Comparison of ENCODE assay signal across 9 mouse cellular contexts in genomic region chr3:94582944-94583343, GRCm38 (mm10). TPM values are rescaled to one million over a fixed set of nuclear protein-coding genes. Genes with fewer than 3 reads are reported as not detected.
DNase-seq lines count a peak whose midpoint lies in the region; ATAC-seq and TF ChIP-seq lines count a peak whose summit lies in the region.
"Had no signal": no experiment of that assay in that cellular context is flagged by ENCODE, and none has a peak within 500 bp of the region (broad histone marks: within the 10 kb centered on the region; RNA-seq: fewer than 3 reads in every experiment).

No protein-coding gene starts in this region.

- H3K4me3 ChIP-seq in hindbrain, embryonic 10.5 days = peak overlapping the region; percentile 94; the same call in 1 of the 2 replicates
- H3K4me3 ChIP-seq in hindbrain, embryonic 11.5 days (ENCODE audit: low read depth, low read length) = no peak overlapping the region; the same call in 1 of the 2 replicates
- peak overlapping the region; percentile 96 for H3K4me3 ChIP-seq in bone marrow, adult 2 months (replicated peaks; ENCODE audit: control insufficient read depth, low read depth, low read length)
- peak overlapping the region; percentile 78; the same call in 1 of the 2 replicates for H3K4me3 ChIP-seq in hindbrain, embryonic 16.5 days (ENCODE audit: low read length)
- peak overlapping the region; percentile 80 for H3K4me3 ChIP-seq in midbrain, embryonic 16.5 days (ENCODE audit: low read depth, low read length)

- no peak overlapping the region for H3K27ac ChIP-seq in hindbrain, embryonic 10.5 days
- no peak overlapping the region for H3K27ac ChIP-seq in hindbrain, embryonic 11.5 days (ENCODE audit: low read depth, low read length)
- H3K27ac ChIP-seq in bone marrow, adult 2 months (ENCODE audit: control insufficient read depth, insufficient read depth, low read depth, low read length, poor library complexity) = peak overlapping the region; percentile 97
- H3K27ac ChIP-seq in hindbrain, embryonic 16.5 days (ENCODE audit: low read depth, low read length) = no peak overlapping the region
- peak overlapping the region; percentile 93 for H3K27ac ChIP-seq in midbrain, embryonic 16.5 days (ENCODE audit: low read length)

- no peak overlapping the region for H3K4me2 ChIP-seq in hindbrain, embryonic 11.5 days (replicated peaks; ENCODE audit: low read depth, low read length)
- H3K4me2 ChIP-seq in hindbrain, embryonic 16.5 days (ENCODE audit: low read length) = no peak overlapping the region
- peak overlapping the region; percentile 27; the same call in 1 of the 2 replicates for H3K4me2 ChIP-seq in midbrain, embryonic 16.5 days (ENCODE audit: low read length)

- no peaks in the 10 kb centered on the region for H3K27me3 ChIP-seq in hindbrain, embryonic 10.5 days (ENCODE audit: insufficient read depth, poor library complexity, severe bottlenecking)
- H3K27me3 ChIP-seq in hindbrain, embryonic 11.5 days (ENCODE audit: control insufficient read depth, insufficient read depth, low read length) = no peaks in the 10 kb centered on the region
- H3K27me3 ChIP-seq in hindbrain, embryonic 16.5 days (replicated peaks; ENCODE audit: control insufficient read depth, insufficient read depth, low read length) = no peaks in the 10 kb centered on the region
- no peaks in the 10 kb centered on the region for H3K27me3 ChIP-seq in midbrain, embryonic 16.5 days (ENCODE audit: control insufficient read depth, insufficient read depth, low read depth, low read length)
- H3K27me3 ChIP-seq: midbrain, embryonic 12.5 days had no signal

- H3K9me3 ChIP-seq in hindbrain, embryonic 10.5 days = no peaks in the 10 kb centered on the region
- H3K9me3 ChIP-seq in hindbrain, embryonic 11.5 days (ENCODE audit: control insufficient read depth, low read length) = no peaks in the 10 kb centered on the region
- no peaks in the 10 kb centered on the region for H3K9me3 ChIP-seq in hindbrain, embryonic 16.5 days (ENCODE audit: control insufficient read depth, low read length)
- no peaks in the 10 kb centered on the region for H3K9me3 ChIP-seq in midbrain, embryonic 16.5 days (replicated peaks; ENCODE audit: control insufficient read depth, low read length, poor library complexity, severe bottlenecking)
- H3K9me3 ChIP-seq: midbrain, embryonic 12.5 days had no signal

- no peaks in the 10 kb centered on the region for H3K36me3 ChIP-seq in hindbrain, embryonic 10.5 days
- H3K36me3 ChIP-seq in hindbrain, embryonic 11.5 days (ENCODE audit: control insufficient read depth, insufficient read depth, low read length) = no peaks in the 10 kb centered on the region
- no peaks in the 10 kb centered on the region for H3K36me3 ChIP-seq in hindbrain, embryonic 16.5 days (ENCODE audit: control insufficient read depth, insufficient read depth, low read length)
- H3K36me3 ChIP-seq in midbrain, embryonic 16.5 days (ENCODE audit: control insufficient read depth, insufficient read depth, low read length) = no peaks in the 10 kb centered on the region
- H3K36me3 ChIP-seq: midbrain, embryonic 12.5 days had no signal

- ATAC-seq in hindbrain, embryonic 11.5 days (ENCODE audit: low FRiP score) = no peak
- ATAC-seq in hindbrain, embryonic 16.5 days = no peak
- no peak for ATAC-seq in midbrain, embryonic 16.5 days
- no peak for ATAC-seq in CD4-positive, CD25-positive, alpha-beta regulatory T cell, adult 4 months

- peaks cover 21% of the 10 kb centered on the region for H3K4me1 ChIP-seq in hindbrain, embryonic 10.5 days (replicated peaks)
- H3K4me1 ChIP-seq in hindbrain, embryonic 11.5 days (replicated peaks; ENCODE audit: control insufficient read depth, insufficient read depth, low read length) = no peaks in the 10 kb centered on the region
- no peaks in the 10 kb centered on the region; the same call in 1 of the 2 replicates for H3K4me1 ChIP-seq in bone marrow, adult 2 months (ENCODE audit: control insufficient read depth, insufficient read depth, low read length)
- H3K4me1 ChIP-seq in hindbrain, embryonic 16.5 days (ENCODE audit: control insufficient read depth, insufficient read depth, low read depth, low read length) = peaks cover 21% of the 10 kb centered on the region
- H3K4me1 ChIP-seq in midbrain, embryonic 16.5 days (ENCODE audit: control insufficient read depth, insufficient read depth, low read length) = peaks cover 21% of the 10 kb centered on the region

- no peak for TF ChIP-seq CTCF in bone marrow, adult 2 months (IDR thresholded peaks at IDR 0.05; ENCODE audit: control insufficient read depth, insufficient read depth, low read length)

- H3K9ac ChIP-seq in hindbrain, embryonic 11.5 days (ENCODE audit: low read depth, low read length) = no peak overlapping the region
- H3K9ac ChIP-seq in hindbrain, embryonic 16.5 days (ENCODE audit: low read depth, low read length) = no peak overlapping the region
- H3K9ac ChIP-seq in midbrain, embryonic 16.5 days (ENCODE audit: low read depth, low read length) = no peak overlapping the region

- DNase-seq in hindbrain, embryonic 10.5 days (ENCODE audit: low spot score) = no peak
- DNase-seq in hindbrain, embryonic 11.5 days (ENCODE audit: low spot score) = no peak
- no peak for DNase-seq in left cerebral cortex, adult 11 months (ENCODE audit: low spot score)
- no peak for DNase-seq in spleen, postnatal 10 days (ENCODE audit: low spot score in 2 of 2)

- TF ChIP-seq POLR2A in bone marrow, adult 2 months (IDR thresholded peaks at IDR 0.05; ENCODE audit: borderline replicate concordance, control insufficient read depth, low read depth, low read length) = no peak

- 73% methylated on average over 7 of the region's 7 CpGs for WGBS in hindbrain, embryonic 10.5 days
- WGBS in hindbrain, embryonic 11.5 days = 74% methylated on average over 7 of the region's 7 CpGs
- WGBS in bone marrow, adult 2 months = 31% methylated on average over 7 of the region's 7 CpGs
- 71% methylated on average over 7 of the region's 7 CpGs for WGBS in hindbrain, embryonic 16.5 days
- 72% methylated on average over 7 of the region's 7 CpGs for WGBS in midbrain, embryonic 16.5 days

RNA-seq across cellular contexts. Expression of gene Snx27, which starts 0.4 kb away (rescaled TPM):
- 43.0 and 45.5 TPM in 2 replicates for polyA plus RNA-seq in hindbrain, embryonic 10.5 days (2016; fragmentation: Nextera tagmentation; extraction: Ambion mirVana)
- polyA plus RNA-seq in hindbrain, embryonic 11.5 days (2014; fragmentation: Nextera tagmentation; extraction: Ambion mirVana) = 40.6 and 42.4 TPM in 2 replicates
- 13.9 and 14.1 TPM in 2 replicates for polyA plus RNA-seq in bone marrow, adult 2 months (2011; ENCODE audit: insufficient read depth, insufficient read length, low replicate concordance, missing spikeins)
- 94.7 and 95.0 TPM in 2 replicates for polyA plus RNA-seq in hindbrain, embryonic 16.5 days (2015; fragmentation: Nextera tagmentation; extraction: Ambion mirVana)
- 91.3 and 94.1 TPM in 2 replicates for polyA plus RNA-seq in midbrain, embryonic 16.5 days (2015; fragmentation: Nextera tagmentation; extraction: Ambion mirVana)
- 10 to 100 TPM; 17.1 TPM for polyA plus RNA-seq in CD4-positive, CD25-positive, alpha-beta regulatory T cell, adult 4 months (2017; shearing (Covaris generic))

RNA-seq across cellular contexts. Expression of gene Gm10972, which starts 60.0 kb away (rescaled TPM):
- not detected in 2 replicates for polyA plus RNA-seq in hindbrain, embryonic 10.5 days (2016; fragmentation: Nextera tagmentation; extraction: Ambion mirVana)
- not detected in 2 replicates for polyA plus RNA-seq in hindbrain, embryonic 11.5 days (2014; fragmentation: Nextera tagmentation; extraction: Ambion mirVana)
- not detected in 2 replicates for polyA plus RNA-seq in bone marrow, adult 2 months (2011; ENCODE audit: insufficient read depth, insufficient read length, low replicate concordance, missing spikeins)
- polyA plus RNA-seq in hindbrain, embryonic 16.5 days (2015; fragmentation: Nextera tagmentation; extraction: Ambion mirVana) = not detected in 2 replicates
- polyA plus RNA-seq in midbrain, embryonic 16.5 days (2015; fragmentation: Nextera tagmentation; extraction: Ambion mirVana) = not detected in 2 replicates
- polyA plus RNA-seq in CD4-positive, CD25-positive, alpha-beta regulatory T cell, adult 4 months (2017; shearing (Covaris generic)) = not detected
- polyA plus RNA-seq: midbrain, embryonic 12.5 days had no signal

Comparison
In these comparisons a context has a peak if more than half of its experiments do, and no peak if none do; other contexts are left out.
1. H3K27ac ChIP-seq: peak in bone marrow, adult 2 months (single experiment) and midbrain, embryonic 16.5 days (single experiment); none in hindbrain, embryonic 10.5 days (single experiment), hindbrain, embryonic 11.5 days (single experiment) and hindbrain, embryonic 16.5 days (single experiment).